In the genomic region with DNA sequence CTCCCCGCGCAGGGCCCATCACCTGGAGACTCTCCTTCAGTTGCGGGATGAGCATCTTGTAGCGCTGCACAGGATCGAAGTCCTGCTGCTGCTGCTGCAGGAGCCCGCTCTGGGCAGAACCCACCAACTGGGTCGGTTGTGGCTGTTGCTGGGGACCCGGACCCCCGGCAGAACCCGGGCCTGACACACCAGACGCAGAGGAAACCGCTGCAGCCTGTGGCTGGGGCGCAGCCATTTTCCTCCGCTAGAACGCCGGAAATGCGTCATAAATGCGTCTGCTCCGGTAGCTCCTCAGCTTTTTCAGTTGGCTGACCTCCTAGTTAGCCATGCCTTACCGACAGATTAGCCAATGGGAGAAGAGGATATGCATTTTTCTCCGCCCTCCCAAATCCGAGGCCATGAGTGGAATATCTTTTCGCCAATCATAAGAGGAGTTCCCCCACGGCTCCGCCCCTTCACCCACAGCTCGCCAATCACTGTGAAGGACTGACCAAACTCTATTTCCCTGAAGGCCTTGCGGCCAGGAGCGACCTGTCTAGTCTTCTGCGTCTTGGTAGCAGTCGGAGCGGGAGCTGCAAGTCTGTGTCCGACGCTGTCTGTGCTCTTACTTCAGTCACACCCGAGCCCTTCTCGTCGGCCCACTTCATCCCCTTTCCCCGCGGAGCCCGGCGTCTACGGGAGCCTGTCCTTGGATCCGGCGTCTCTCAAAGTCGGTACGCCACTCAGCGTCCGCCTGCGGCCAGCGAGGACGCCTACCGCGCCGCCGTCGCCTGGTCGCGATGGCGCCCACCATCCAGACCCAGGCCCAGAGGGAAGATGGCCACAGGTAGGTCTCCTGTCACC, we compare ENCODE assay signal across 8 mouse cellular contexts. TPM values are rescaled to one million over a fixed set of nuclear protein-coding genes. Genes with fewer than 3 reads are reported as not detected.
A peak's percentile ranks its signal among the peaks of the same experiment; 100 is the strongest.
DNase-seq lines count a peak whose midpoint lies in the region; ATAC-seq and TF ChIP-seq lines count a peak whose summit lies in the region.

A gene (minus strand): TSS at position 280 of the 843 bp plus-strand sequence.
A gene (plus strand): TSS at position 523 of the 843 bp plus-strand sequence.

- ATAC-seq in G1E (ENCODE audit: extremely low read depth, insufficient number of reproducible peaks, low FRiP score, poor library complexity, severe bottlenecking) = peak; percentile 97
- peak; percentile 98 for ATAC-seq in forebrain, embryonic 16.5 days
- peak; percentile 97 for ATAC-seq in lung, embryonic 14.5 days (ENCODE audit: insufficient read depth)

- H3K27me3 ChIP-seq in G1E (ENCODE audit: insufficient read depth, low read length) = no peaks in the 10 kb centered on the region
- no peaks in the 10 kb centered on the region for H3K27me3 ChIP-seq in forebrain, embryonic 16.5 days (replicated peaks; ENCODE audit: control insufficient read depth, insufficient read depth, low read length)
- H3K27me3 ChIP-seq in lung, embryonic 14.5 days (ENCODE audit: insufficient read depth, low read length) = no peaks in the 10 kb centered on the region
- H3K27me3 ChIP-seq in thymus, adult 2 months (ENCODE audit: control insufficient read depth, insufficient read depth, low read length) = no peaks in the 10 kb centered on the region

- peak within 1 kb of the TSS; percentile 42 for H3K27ac ChIP-seq in forebrain, embryonic 16.5 days (ENCODE audit: low read length)
- H3K27ac ChIP-seq in layer of hippocampus, adult 2 months = peak within 1 kb of the TSS; percentile 89
- peak within 1 kb of the TSS; percentile 58 for H3K27ac ChIP-seq in lung, embryonic 14.5 days (ENCODE audit: low read depth)
- peak within 1 kb of the TSS; percentile 6; the same call in 1 of the 2 replicates for H3K27ac ChIP-seq in olfactory bulb, adult 2 months (ENCODE audit: insufficient read depth, low read depth, low read length)
- no peak within 1 kb of the TSS for H3K27ac ChIP-seq in thymus, adult 2 months (ENCODE audit: control insufficient read depth, insufficient read depth, low read length)

- intact Hi-C loops in heart, postnatal 36 days (cut with DNase I) = loop anchor here (2.0 kb wide), 1 partner anchor 42 kb away; no protein-coding TSS in a partner anchor

- H3K36me3 ChIP-seq in G1E (replicated peaks) = peaks cover 70% of the 10 kb centered on the region
- H3K36me3 ChIP-seq in forebrain, embryonic 16.5 days (ENCODE audit: control insufficient read depth, insufficient read depth) = peaks cover 18% of the 10 kb centered on the region
- H3K36me3 ChIP-seq in lung, embryonic 14.5 days (ENCODE audit: insufficient read depth) = peaks cover 54% of the 10 kb centered on the region
- peaks cover 22% of the 10 kb centered on the region; the same call in 1 of the 2 replicates for H3K36me3 ChIP-seq in thymus, adult 2 months (ENCODE audit: control insufficient read depth, insufficient read depth, low read length)

- no peaks in the 10 kb centered on the region for H3K9me3 ChIP-seq in G1E (replicated peaks)
- no peaks in the 10 kb centered on the region for H3K9me3 ChIP-seq in forebrain, embryonic 16.5 days (ENCODE audit: control insufficient read depth, low read length)
- no peaks in the 10 kb centered on the region for H3K9me3 ChIP-seq in lung, embryonic 14.5 days (ENCODE audit: low read depth, low read length)

- TF ChIP-seq CTCF in G1E (IDR thresholded peaks at IDR 0.05; ENCODE audit: low read depth, low read length) = no peak
- TF ChIP-seq CTCF in layer of hippocampus, adult 2 months (conservative IDR thresholded peaks at IDR 0.05) = peak; percentile 16; the same call in 1 of the 2 replicates
- TF ChIP-seq CTCF in lung, embryonic 14.5 days (IDR thresholded peaks at IDR 0.05; ENCODE audit: low read depth) = no peak
- TF ChIP-seq CTCF in olfactory bulb, adult 2 months (IDR thresholded peaks at IDR 0.05; ENCODE audit: insufficient read depth, low read depth, low read length) = no peak
- TF ChIP-seq CTCF in thymus, adult 2 months (IDR thresholded peaks at IDR 0.05; ENCODE audit: borderline replicate concordance, control insufficient read depth, extremely low read depth, insufficient read depth, low read length, poor library complexity) = no peak

- DNase-seq in G1E (ENCODE audit: low spot score) = peak; percentile 99
- DNase-seq in cerebellum, adult 18-20 months = peak; percentile 94 to 99
- DNase-seq in heart, postnatal 36 days = peak; percentile 91 to 93
- peak; percentile 95 to 99 for DNase-seq in layer of hippocampus, adult 2 months (ENCODE audit: low spot score in 2 of 2)
- peak; percentile 99 for DNase-seq in lung, embryonic 14.5 days
- DNase-seq in thymus, adult 2 months = peak; percentile 95

- H3K4me1 ChIP-seq in G1E (ENCODE audit: insufficient read depth, low read depth, low read length) = peaks cover 24% of the 10 kb centered on the region
- peaks cover 17% of the 10 kb centered on the region for H3K4me1 ChIP-seq in forebrain, embryonic 16.5 days (replicated peaks; ENCODE audit: control insufficient read depth, insufficient read depth, low read length)
- H3K4me1 ChIP-seq in lung, embryonic 14.5 days (ENCODE audit: insufficient read depth) = peaks cover 6% of the 10 kb centered on the region; the same call in 1 of the 2 replicates
- peaks cover 8% of the 10 kb centered on the region for H3K4me1 ChIP-seq in olfactory bulb, adult 2 months (ENCODE audit: control insufficient read depth, insufficient read depth, low read length)
- peaks cover 12% of the 10 kb centered on the region for H3K4me1 ChIP-seq in thymus, adult 2 months (replicated peaks; ENCODE audit: control insufficient read depth, insufficient read depth, low read length)

- WGBS in forebrain, embryonic 16.5 days = under 1% methylated on average over 58 of the region's 58 CpGs
- under 1% methylated on average over 58 of the region's 58 CpGs for WGBS in lung, embryonic 14.5 days
- WGBS in olfactory bulb, adult 2 months = under 1% methylated on average over 58 of the region's 58 CpGs
- under 1% methylated on average over 58 of the region's 58 CpGs for WGBS in thymus, adult 2 months

- H3K4me3 ChIP-seq in G1E (ENCODE audit: low read depth, low read length) = peak within 1 kb of the TSS; percentile 95
- H3K4me3 ChIP-seq in forebrain, embryonic 16.5 days (replicated peaks; ENCODE audit: low read length) = peak within 1 kb of the TSS; percentile 87
- H3K4me3 ChIP-seq in layer of hippocampus, adult 2 months = peak within 1 kb of the TSS; percentile 80
- peak within 1 kb of the TSS; percentile 73 for H3K4me3 ChIP-seq in lung, embryonic 14.5 days (ENCODE audit: low read depth, low read length)
- H3K4me3 ChIP-seq in olfactory bulb, adult 2 months (ENCODE audit: insufficient read depth, low read depth, low read length) = peak within 1 kb of the TSS; percentile 66
- peak within 1 kb of the TSS; percentile 70 for H3K4me3 ChIP-seq in thymus, adult 2 months (ENCODE audit: control insufficient read depth, insufficient read depth, low read length)

- peak within 1 kb of the TSS; percentile 91 for H3K4me2 ChIP-seq in forebrain, embryonic 16.5 days (ENCODE audit: low read length)
- H3K4me2 ChIP-seq in lung, embryonic 14.5 days = peak within 1 kb of the TSS; percentile 91

- peak; percentile 76 for TF ChIP-seq POLR2A in olfactory bulb, adult 2 months (IDR thresholded peaks at IDR 0.05; ENCODE audit: insufficient read depth, low read depth, low read length)
- peak; percentile 69; the same call in 1 of the 2 replicates for TF ChIP-seq POLR2A in thymus, adult 2 months (IDR thresholded peaks at IDR 0.05; ENCODE audit: control insufficient read depth, extremely low read depth, insufficient read depth, low read length, poor library complexity)

- peak within 1 kb of the TSS; percentile 78 for H3K9ac ChIP-seq in forebrain, embryonic 16.5 days (replicated peaks; ENCODE audit: low read depth, low read length)
- H3K9ac ChIP-seq in lung, embryonic 14.5 days = peak within 1 kb of the TSS; percentile 82

RNA-seq across cellular contexts. Expression of the first gene that starts in this region (rescaled TPM):
- 15.4 and 21.9 TPM in 2 replicates for total RNA-seq in G1E (2014; fragmentation: Nextera tagmentation)
- 17.7 and 21.0 TPM in 2 replicates for total RNA-seq in G1E (2017)
- 11.2 and 14.8 TPM in 2 replicates for polyA plus RNA-seq in G1E (2012)
- 39.9 and 40.2 TPM in 2 replicates for polyA plus RNA-seq in forebrain, embryonic 16.5 days (2015; fragmentation: Nextera tagmentation; extraction: Ambion mirVana)
- total RNA-seq in heart, postnatal 36 days (2021) = 10 to 100 TPM; 18.2 to 20.1 TPM
- 10 to 100 TPM; 17.7 to 18.7 TPM for total RNA-seq in layer of hippocampus, adult 2 months (2021)
- 45.9 and 49.1 TPM in 2 replicates for polyA plus RNA-seq in lung, embryonic 14.5 days (2014; fragmentation: Nextera tagmentation; extraction: Ambion mirVana)
- not detected in 2 replicates for polyA plus RNA-seq in olfactory bulb, adult 2 months (2012; ENCODE audit: insufficient read depth, insufficient read length, low replicate concordance, missing spikeins)
- polyA plus RNA-seq in thymus, adult 2 months (2012; rRNA removed) = 56.0 and 65.3 TPM in 2 replicates

RNA-seq across cellular contexts. Expression of the second gene that starts in this region (rescaled TPM):
- total RNA-seq in G1E (2014; fragmentation: Nextera tagmentation) = 66.6 and 68.5 TPM in 2 replicates
- 69.1 and 96.2 TPM in 2 replicates for total RNA-seq in G1E (2017)
- 103 and 170 TPM in 2 replicates for polyA plus RNA-seq in G1E (2012)
- polyA plus RNA-seq in forebrain, embryonic 16.5 days (2015; fragmentation: Nextera tagmentation; extraction: Ambion mirVana) = 107 and 111 TPM in 2 replicates
- total RNA-seq in heart, postnatal 36 days (2021) = 10 to 100 TPM; 38.8 to 48.0 TPM
- 10 to 100 TPM; 68.4 to 79.0 TPM for total RNA-seq in layer of hippocampus, adult 2 months (2021)
- 73.1 and 75.4 TPM in 2 replicates for polyA plus RNA-seq in lung, embryonic 14.5 days (2014; fragmentation: Nextera tagmentation; extraction: Ambion mirVana)
- polyA plus RNA-seq in olfactory bulb, adult 2 months (2012; ENCODE audit: insufficient read depth, insufficient read length, low replicate concordance, missing spikeins) = 1,326 TPM in 1 of 2 replicates, not detected in the other
- polyA plus RNA-seq in thymus, adult 2 months (2012; rRNA removed) = 146 and 182 TPM in 2 replicates
